Mouse (Mus musculus): ENCODE results near the gene Slit3. TPM values are rescaled to one million over a fixed set of nuclear protein-coding genes. Genes with fewer than 3 reads are reported as not detected.

The Slit3 gene
- polyA plus RNA-seq, 1 experiment, result not detected

GRCm38 (mm10) chr11:35297319-35297718 lies 176.3 kb downstream of the Slit3 start:
- H3K27me3 ChIP-seq (ENCODE audit: control insufficient read depth), result no peaks in the 10 kb centered on the region
- H3K4me1 ChIP-seq (ENCODE audit: control insufficient read depth), result no peaks in the 10 kb centered on the region
- no peaks in the 10 kb centered on the region for H3K36me3 ChIP-seq (ENCODE audit: control insufficient read depth)
- no peaks in the 10 kb centered on the region for H3K9me3 ChIP-seq (ENCODE audit: control insufficient read depth, low read length)
- no peak overlapping the region for H3K4me3 ChIP-seq (replicated peaks)
- TF ChIP-seq TAL1 (IDR thresholded peaks at IDR 0.05; ENCODE audit: low read length) (no peak), GATA1 (IDR thresholded peaks at IDR 0.05; ENCODE audit: low read length) (no peak)

- Histone ChIP-seq H3K4me3 (replicated peaks) (no peak overlapping the region), H3K36me3 (ENCODE audit: control insufficient read depth) (no peaks in the 10 kb centered on the region), H3K4me1 (ENCODE audit: control insufficient read depth) (no peaks in the 10 kb centered on the region), H3K27me3 (ENCODE audit: control insufficient read depth) (no peaks in the 10 kb centered on the region), H3K9me3 (ENCODE audit: control insufficient read depth, low read length) (no peaks in the 10 kb centered on the region)
- TF ChIP-seq TAL1 (IDR thresholded peaks at IDR 0.05; ENCODE audit: low read length), result no peak
- TF ChIP-seq GATA1 (IDR thresholded peaks at IDR 0.05; ENCODE audit: low read length), result no peak
Measured at GRCm38 (mm10) chr11:35298526-35298925, 177.5 kb downstream of the Slit3 start.

GRCm38 (mm10) chr11:35299857-35300375 lies 178.9 kb downstream of the Slit3 start:
- no peak overlapping the region for H3K4me3 ChIP-seq (replicated peaks)
- no peaks in the 10 kb centered on the region for H3K4me1 ChIP-seq (ENCODE audit: control insufficient read depth)
- H3K36me3 ChIP-seq (ENCODE audit: control insufficient read depth), result no peaks in the 10 kb centered on the region
- no peaks in the 10 kb centered on the region for H3K27me3 ChIP-seq (ENCODE audit: control insufficient read depth)
- H3K9me3 ChIP-seq (ENCODE audit: control insufficient read depth, low read length), result no peaks in the 10 kb centered on the region
- TF ChIP-seq TAL1 (IDR thresholded peaks at IDR 0.05; ENCODE audit: low read length) (no peak), GATA1 (IDR thresholded peaks at IDR 0.05; ENCODE audit: low read length) (no peak)

- no peak for TF ChIP-seq GATA1 (IDR thresholded peaks at IDR 0.05; ENCODE audit: low read length)
- no peak for TF ChIP-seq TAL1 (IDR thresholded peaks at IDR 0.05; ENCODE audit: low read length)
- Histone ChIP-seq H3K4me3 (replicated peaks) (no peak overlapping the region), H3K27me3 (ENCODE audit: control insufficient read depth) (no peaks in the 10 kb centered on the region), H3K36me3 (ENCODE audit: control insufficient read depth) (no peaks in the 10 kb centered on the region), H3K4me1 (ENCODE audit: control insufficient read depth) (no peaks in the 10 kb centered on the region), H3K9me3 (ENCODE audit: control insufficient read depth, low read length) (0 out of 2 replicates have a peak, but pooled peaks cover 2% of the 10 kb centered on the region)
Measured at GRCm38 (mm10) chr11:35302272-35302671, 181.2 kb downstream of the Slit3 start.

GRCm38 (mm10) chr11:35304216-35304975 lies 183.4 kb downstream of the Slit3 start:
- TF ChIP-seq GATA1 (IDR thresholded peaks at IDR 0.05; ENCODE audit: low read length) (no peak), TAL1 (IDR thresholded peaks at IDR 0.05; ENCODE audit: low read length) (no peak)
- Histone ChIP-seq H3K36me3 (ENCODE audit: control insufficient read depth) (no peaks in the 10 kb centered on the region), H3K4me3 (replicated peaks) (no peak overlapping the region), H3K4me1 (ENCODE audit: control insufficient read depth) (no peaks in the 10 kb centered on the region), H3K9me3 (ENCODE audit: control insufficient read depth, low read length) (0 out of 2 replicates have a peak, but pooled peaks cover 2% of the 10 kb centered on the region), H3K27me3 (ENCODE audit: control insufficient read depth) (no peaks in the 10 kb centered on the region)

GRCm38 (mm10) chr11:35305111-35305510 lies 184.1 kb downstream of the Slit3 start:
- no peak overlapping the region for H3K4me3 ChIP-seq (replicated peaks)
- no peaks in the 10 kb centered on the region for H3K4me1 ChIP-seq (ENCODE audit: control insufficient read depth)
- 0 out of 2 replicates have a peak, but pooled peaks cover 2% of the 10 kb centered on the region for H3K9me3 ChIP-seq (ENCODE audit: control insufficient read depth, low read length)
- H3K36me3 ChIP-seq (ENCODE audit: control insufficient read depth), result no peaks in the 10 kb centered on the region
- no peaks in the 10 kb centered on the region for H3K27me3 ChIP-seq (ENCODE audit: control insufficient read depth)
- no peak for TF ChIP-seq TAL1 (IDR thresholded peaks at IDR 0.05; ENCODE audit: low read length)
- no peak for TF ChIP-seq GATA1 (IDR thresholded peaks at IDR 0.05; ENCODE audit: low read length)

DNA sequence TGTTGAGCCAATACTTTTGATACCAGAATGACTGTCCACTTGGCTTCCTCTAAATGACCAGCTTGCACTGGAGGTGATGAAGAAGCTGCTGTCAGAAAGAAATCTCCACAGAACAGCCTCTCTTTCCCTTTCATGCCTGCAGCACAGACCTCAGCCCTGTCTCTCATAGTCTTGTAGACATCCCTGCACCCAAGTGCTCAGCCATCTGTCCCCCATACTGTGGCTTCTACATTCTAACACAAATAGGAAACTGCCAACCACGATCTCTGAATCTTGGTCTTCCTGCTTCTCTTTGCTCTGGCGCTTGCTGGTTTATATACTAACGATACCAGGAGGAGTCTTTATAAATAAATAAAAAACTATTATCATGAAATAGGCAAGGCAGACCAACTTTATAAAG lies 184.9 kb downstream of the Slit3 start:
- H3K27me3 ChIP-seq (ENCODE audit: control insufficient read depth), result no peaks in the 10 kb centered on the region
- no peak for TF ChIP-seq TAL1 (IDR thresholded peaks at IDR 0.05; ENCODE audit: low read length)
- TF ChIP-seq GATA1 (IDR thresholded peaks at IDR 0.05; ENCODE audit: low read length), result no peak
- H3K9me3 ChIP-seq (ENCODE audit: control insufficient read depth, low read length), result 0 out of 2 replicates have a peak, but pooled peaks cover 2% of the 10 kb centered on the region
- H3K4me3 ChIP-seq (replicated peaks), result no peak overlapping the region
- H3K36me3 ChIP-seq (ENCODE audit: control insufficient read depth), result no peaks in the 10 kb centered on the region
- no peaks in the 10 kb centered on the region for H3K4me1 ChIP-seq (ENCODE audit: control insufficient read depth)

GRCm38 (mm10) chr11:35306922-35307321 lies 185.9 kb downstream of the Slit3 start:
- H3K9me3 ChIP-seq (ENCODE audit: control insufficient read depth, low read length), result 0 out of 2 replicates have a peak, but pooled peaks cover 2% of the 10 kb centered on the region
- TF ChIP-seq GATA1 (IDR thresholded peaks at IDR 0.05; ENCODE audit: low read length) (no peak), TAL1 (IDR thresholded peaks at IDR 0.05; ENCODE audit: low read length) (no peak)
- H3K4me1 ChIP-seq (ENCODE audit: control insufficient read depth), result no peaks in the 10 kb centered on the region

DNA sequence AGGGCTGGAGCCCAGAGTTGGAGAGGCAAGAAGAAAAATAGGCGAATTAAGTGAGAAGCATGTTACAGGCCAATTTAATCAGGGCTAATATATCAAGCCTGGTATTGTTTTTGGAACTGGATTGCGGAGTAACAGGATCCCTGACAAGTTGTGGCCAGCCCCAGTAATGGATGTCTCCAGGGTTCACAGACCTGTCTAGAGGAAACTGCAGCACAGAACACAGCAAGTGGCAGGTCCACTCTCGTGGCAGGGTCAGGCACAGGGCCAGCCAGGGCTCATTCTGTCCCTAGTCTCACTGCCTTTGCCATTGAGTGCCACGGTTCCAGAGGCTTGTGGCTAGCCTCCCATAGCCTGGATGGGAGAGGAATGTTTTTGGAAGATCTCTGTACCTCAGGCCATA lies 187.0 kb downstream of the Slit3 start:
- Histone ChIP-seq H3K36me3 (ENCODE audit: control insufficient read depth) (no peaks in the 10 kb centered on the region), H3K4me1 (ENCODE audit: control insufficient read depth) (no peaks in the 10 kb centered on the region), H3K27me3 (ENCODE audit: control insufficient read depth) (no peaks in the 10 kb centered on the region), H3K4me3 (replicated peaks) (no peak overlapping the region), H3K9me3 (ENCODE audit: control insufficient read depth, low read length) (peaks cover 4% of the 10 kb centered on the region; the same call in 1 of the 2 replicates)
- TF ChIP-seq GATA1 (IDR thresholded peaks at IDR 0.05; ENCODE audit: low read length), result no peak
- TF ChIP-seq TAL1 (IDR thresholded peaks at IDR 0.05; ENCODE audit: low read length), result no peak

More at GRCm38 (mm10) chr11:35306922-35307321, 185.9 kb downstream of the Slit3 start:
- Histone ChIP-seq H3K36me3 (ENCODE audit: control insufficient read depth) (no peaks in the 10 kb centered on the region), H3K27me3 (ENCODE audit: control insufficient read depth) (no peaks in the 10 kb centered on the region), H3K4me3 (replicated peaks) (no peak overlapping the region)
